Mouse (Mus musculus) right cerebral cortex, postnatal 36 days (tissue): ENCODE data around the gene Cdhr4.
A peak's percentile ranks its signal among the peaks of the same experiment; 100 is the strongest.

Source experiments
- DNase-seq, 2 experiments: peaks; one replicate each; pipeline ENCODE4 v3.0.0; 2022; ENCODE audit warnings: low spot score in 2 of 2, mixed read lengths in 1 of 2

Gene Cdhr4

GRCm38 (mm10) chr9:107992197-107992596 lies at the start of gene Cdhr4:
Cdhr4 (plus strand) TSS chr9:107992497.
- no peak for DNase-seq

- DNase-seq = peak in 1 of 2 experiments; percentile 34
Measured at GRCm38 (mm10) chr9:107947241-107948194, 44.8 kb upstream of the Cdhr4 start.

- DNase-seq = no peak
Measured at GRCm38 (mm10) chr9:107949184-107949921, 42.9 kb upstream of the Cdhr4 start.

GRCm38 (mm10) chr9:107949922-107950235 lies 42.4 kb upstream of the Cdhr4 start, which contains the start of gene Traip:
Traip (plus strand) TSS chr9:107950136.
- DNase-seq = no peak

GRCm38 (mm10) chr9:107950460-107951355 lies 41.6 kb upstream of the Cdhr4 start:
- DNase-seq = peak; percentile 84 to 87

- no peak for DNase-seq
Measured at GRCm38 (mm10) chr9:107955613-107956289, 36.5 kb upstream of the Cdhr4 start.

- DNase-seq = no peak
Measured at GRCm38 (mm10) chr9:107957141-107957540, 35.2 kb upstream of the Cdhr4 start.

- no peak for DNase-seq
Measured at GRCm38 (mm10) chr9:107959896-107960295, 32.4 kb upstream of the Cdhr4 start.

- DNase-seq = no peak
Measured at GRCm38 (mm10) chr9:107960928-107961327, 31.4 kb upstream of the Cdhr4 start.

GRCm38 (mm10) chr9:107961351-107961762 lies 30.9 kb upstream of the Cdhr4 start:
- peak; percentile 85 to 91 for DNase-seq

GRCm38 (mm10) chr9:107961881-107962280 lies 30.4 kb upstream of the Cdhr4 start:
- peak; percentile 59 to 69 for DNase-seq

- DNase-seq = no peak
Measured at GRCm38 (mm10) chr9:107962916-107963315, 29.4 kb upstream of the Cdhr4 start.

GRCm38 (mm10) chr9:107963700-107964099 lies 28.6 kb upstream of the Cdhr4 start:
- peak in 1 of 2 experiments; percentile 58 for DNase-seq

GRCm38 (mm10) chr9:107964681-107965080 lies 27.6 kb upstream of the Cdhr4 start:
- DNase-seq = no peak

- no peak for DNase-seq
Measured at GRCm38 (mm10) chr9:107966676-107967075, 25.6 kb upstream of the Cdhr4 start.

- DNase-seq = no peak
Measured at GRCm38 (mm10) chr9:107967437-107967836, 24.9 kb upstream of the Cdhr4 start.

- no peak for DNase-seq
Measured at GRCm38 (mm10) chr9:107968531-107968930, 23.8 kb upstream of the Cdhr4 start.

- DNase-seq = no peak
Measured at GRCm38 (mm10) chr9:107970311-107970710, 22.0 kb upstream of the Cdhr4 start.

GRCm38 (mm10) chr9:107971690-107972541 lies 20.4 kb upstream of the Cdhr4 start:
- DNase-seq = no peak
